Mouse (Mus musculus) heart, postnatal 0 days (tissue): ENCODE measurements around the gene Vamp8.

Source experiments
- CTCF ChIP-seq: IDR thresholded peaks from 2 replicates; pipeline ENCODE4 v1.5.1; 2016; ENCODE audit warnings: antibody characterized with exemption, control low read depth, low read depth
- EP300 ChIP-seq: IDR thresholded peaks from 2 replicates; pipeline ENCODE4 v1.6.1; 2016; ENCODE audit warnings: antibody characterized with exemption, low read depth

- TF ChIP-seq CTCF (no peak), EP300 (no peak)
Observed at GRCm38 (mm10) chr6:72418279-72418678, 27.8 kb upstream of the Vamp8 start.
